Mouse (Mus musculus) embryonic fibroblast, embryonic 13.5 days (primary cell): ENCODE data around the gene Flywch2. TPM values are rescaled to one million over a fixed set of nuclear protein-coding genes. Genes with fewer than 3 reads are reported as not detected.

ENCODE experiments used
- H3K27ac ChIP-seq: 2 replicates; pipeline ENCODE4 v1.5.1; 2012; ENCODE audit warnings: low read length, control low read depth, inconsistent platforms; ENCODE audit not compliant: insufficient read depth
- H3K4me1 ChIP-seq: 2 replicates; pipeline ENCODE4 v1.6.1; 2011; ENCODE audit warnings: low read length; ENCODE audit not compliant: control insufficient read depth, insufficient read depth
- H3K4me3 ChIP-seq: 2 replicates; pipeline ENCODE4 v1.5.1; 2011; ENCODE audit warnings: mild to moderate bottlenecking, control low read depth, low read length; ENCODE audit not compliant: insufficient read depth
- CTCF ChIP-seq: IDR thresholded peaks from 2 replicates; pipeline ENCODE4 v1.5.1; 2011; ENCODE audit warnings: mild to moderate bottlenecking, control low read depth, low read length, moderate library complexity, borderline replicate concordance; ENCODE audit not compliant: insufficient read depth
- POLR2A ChIP-seq: IDR thresholded peaks from 2 replicates; pipeline ENCODE4 v1.6.1; 2011; ENCODE audit warnings: low read depth, mild to moderate bottlenecking, control low read depth, low read length, moderate library complexity
- polyA plus RNA-seq: library from polyadenylated mRNA; stranded (reverse); fragments of >200 nt; gene quantifications from 2 replicates; pipeline ENCODE4 v1.2.4, GENCODE M21; 2011; ENCODE audit warnings: low read depth; ENCODE audit not compliant: missing spikeins, insufficient read length

Gene Flywch2
- polyA plus RNA-seq, 1 experiment, result 2.8 TPM

DNA sequence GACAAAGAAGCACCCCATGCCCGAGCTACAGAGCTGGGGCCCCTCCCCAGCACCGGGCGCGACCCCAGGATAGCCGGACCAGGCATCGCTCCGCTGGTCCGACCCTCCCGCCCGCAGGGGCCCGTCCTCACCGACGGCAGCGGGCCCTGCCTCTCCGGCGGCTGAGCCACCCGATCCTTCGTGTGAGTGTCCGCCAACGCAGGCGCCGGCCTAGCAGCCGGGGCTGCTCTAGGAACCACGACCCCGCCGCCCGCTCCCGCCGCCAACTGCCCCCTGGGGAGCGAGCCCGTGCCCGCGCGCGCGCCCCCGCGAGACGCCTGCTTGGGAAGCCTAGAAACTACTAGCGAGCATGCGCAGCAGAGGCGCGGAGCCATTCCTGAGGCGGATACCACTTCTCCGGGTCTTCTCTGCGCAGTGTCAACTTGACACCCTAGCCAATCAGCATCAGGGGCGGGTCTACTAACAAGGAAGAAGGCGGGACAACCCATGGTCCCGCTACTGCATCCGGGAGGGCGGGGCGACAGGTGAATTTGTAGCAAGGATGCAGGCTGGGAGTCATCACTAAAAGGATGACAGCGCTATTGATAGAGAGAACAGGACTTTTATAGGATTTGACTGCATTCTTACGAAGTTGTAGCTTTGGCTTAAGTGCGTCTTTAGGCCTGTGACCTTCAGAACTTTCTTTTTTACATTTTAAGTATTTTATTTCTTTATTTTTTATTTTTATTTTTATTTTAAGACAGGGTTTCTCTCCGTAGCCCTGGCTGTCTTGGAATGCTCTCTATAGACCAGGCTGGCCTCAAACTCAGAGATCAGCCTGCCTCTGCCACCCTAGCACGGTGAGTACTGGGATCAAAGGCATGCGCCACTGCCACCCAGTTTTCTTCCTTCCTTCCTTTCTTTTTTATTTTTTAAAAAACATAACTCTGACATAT is 14.3 kb downstream of the Flywch2 start, which contains the start of gene Flywch1:
Flywch1 (minus strand) TSS at position 319 of the 935 bp plus-strand sequence.
- no peak for TF ChIP-seq CTCF
- peak; percentile 57 for TF ChIP-seq POLR2A

DNA sequence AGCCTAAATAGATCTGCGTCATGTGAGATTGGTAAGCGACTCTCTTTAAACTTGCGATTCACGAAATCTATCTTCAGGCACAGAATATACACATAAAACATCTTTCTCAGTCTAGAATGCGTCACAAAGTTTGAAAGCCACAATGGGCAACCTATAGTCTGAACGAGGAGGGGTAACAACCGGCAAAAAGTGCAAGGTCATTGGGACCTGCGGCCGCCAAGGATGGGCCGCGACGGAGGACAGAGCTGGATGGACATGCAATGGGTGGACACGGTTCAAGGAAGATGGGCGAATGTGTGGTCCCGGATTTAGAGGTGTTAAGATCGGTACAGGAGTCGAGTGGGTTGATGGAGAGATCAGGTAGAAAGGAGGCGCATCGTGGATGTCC is 15.0 kb downstream of the Flywch2 start:
- Histone ChIP-seq H3K4me3 (peak overlapping the region; percentile 85), H3K4me1 (peaks cover 2% of the 10 kb centered on the region; the same call in 1 of the 2 replicates), H3K27ac (peak overlapping the region; percentile 32)
- TF ChIP-seq CTCF (no peak), POLR2A (no peak; the same call in 1 of the 2 replicates)

More for the DNA sequence above, 14.3 kb downstream of the Flywch2 start, which contains the start of gene Flywch1:
- peak within 1 kb of the TSS; percentile 85 for H3K4me3 ChIP-seq
- peaks cover 2% of the 10 kb centered on the region; the same call in 1 of the 2 replicates for H3K4me1 ChIP-seq
- peak within 1 kb of the TSS; percentile 32 for H3K27ac ChIP-seq

DNA sequence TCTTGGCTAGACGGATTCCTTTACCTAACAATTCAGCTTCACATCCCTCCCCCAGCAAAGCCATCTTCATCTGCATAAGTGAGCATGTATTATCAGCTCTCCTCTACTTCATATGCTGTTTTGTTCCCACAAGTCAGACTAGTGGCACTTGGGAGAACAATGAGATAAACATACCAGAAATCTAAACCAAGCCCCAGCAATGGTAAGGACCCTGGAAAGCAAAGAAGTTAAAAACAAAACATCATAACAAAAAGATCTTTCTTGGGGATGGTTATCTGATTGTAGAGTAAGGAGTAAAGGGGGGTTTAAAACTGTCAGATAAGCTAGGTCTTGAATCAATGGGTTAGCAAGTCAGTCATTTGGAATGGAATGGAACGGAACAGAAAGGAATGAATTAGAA is 15.4 kb downstream of the Flywch2 start:
- TF ChIP-seq POLR2A (no peak), CTCF (no peak)
- peaks cover 2% of the 10 kb centered on the region; the same call in 1 of the 2 replicates for H3K4me1 ChIP-seq
- peak overlapping the region; percentile 85 for H3K4me3 ChIP-seq
- peak overlapping the region; percentile 32 for H3K27ac ChIP-seq

DNA sequence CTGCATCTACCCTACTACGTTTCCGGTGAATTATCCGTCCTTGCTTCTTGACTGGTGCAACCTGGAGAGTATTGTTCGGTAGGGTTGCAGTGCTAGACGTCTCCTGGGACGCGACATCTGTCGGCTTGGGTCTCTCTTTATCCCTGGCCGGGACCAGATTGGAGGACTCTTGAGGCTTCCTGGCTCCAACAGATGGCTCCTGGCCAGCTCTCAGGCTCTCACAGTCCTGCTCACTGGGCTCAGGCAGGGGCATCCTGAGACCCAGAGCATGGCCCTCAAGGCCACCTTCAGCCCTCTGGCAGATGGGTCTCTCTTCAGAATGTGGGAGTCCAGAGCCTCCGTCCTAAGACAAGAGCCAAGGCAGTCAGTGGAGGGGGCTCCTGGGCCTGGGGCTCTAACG is 22.9 kb downstream of the Flywch2 start:
- H3K4me1 ChIP-seq, result no peaks in the 10 kb centered on the region
- TF ChIP-seq CTCF (no peak), POLR2A (no peak)
- no peak overlapping the region for H3K27ac ChIP-seq
- H3K4me3 ChIP-seq, result no peak overlapping the region

DNA sequence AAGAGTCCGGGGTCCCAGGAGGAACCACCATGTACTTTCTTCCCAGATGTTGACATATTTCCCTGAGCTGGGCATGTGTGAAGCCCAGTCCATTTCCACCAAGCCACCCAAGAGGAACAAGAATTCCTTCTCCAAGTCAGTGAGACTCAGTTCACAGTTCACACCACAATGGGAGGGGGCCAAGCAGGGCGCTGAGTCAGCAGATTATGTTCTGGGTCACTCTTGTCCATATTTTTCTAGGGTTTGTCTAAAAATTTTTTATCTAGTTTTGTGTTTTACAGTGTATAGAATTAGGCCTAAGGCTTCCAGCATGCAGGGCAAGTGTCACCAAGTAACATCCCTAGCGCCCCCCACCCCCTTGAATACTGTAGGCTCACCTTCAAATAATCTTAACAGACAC is 24.7 kb downstream of the Flywch2 start:
- no peak overlapping the region for H3K27ac ChIP-seq
- no peaks in the 10 kb centered on the region for H3K4me1 ChIP-seq
- no peak overlapping the region for H3K4me3 ChIP-seq
- TF ChIP-seq CTCF (no peak), POLR2A (no peak)

DNA sequence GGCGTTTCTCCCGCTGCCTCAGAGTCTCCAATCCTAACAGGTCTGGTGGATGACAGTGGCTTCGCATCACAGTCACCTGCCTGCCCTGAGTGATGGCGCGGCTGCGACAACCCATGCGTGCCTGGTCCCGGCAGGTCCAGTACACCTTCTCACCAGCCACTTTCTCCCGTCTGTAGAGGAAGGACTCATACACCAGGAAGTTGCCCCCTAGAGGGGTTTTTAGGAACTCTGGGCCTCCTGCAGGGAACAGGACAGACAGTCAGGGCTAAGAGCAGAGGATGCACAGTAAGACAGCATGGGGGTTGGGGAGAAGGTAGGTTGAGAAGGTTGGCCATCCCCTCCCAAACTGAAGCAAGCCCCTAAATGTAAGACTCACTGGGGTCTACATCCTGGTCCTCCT is 25.6 kb downstream of the Flywch2 start:
- H3K4me3 ChIP-seq, result no peak overlapping the region
- H3K4me1 ChIP-seq, result no peaks in the 10 kb centered on the region
- H3K27ac ChIP-seq, result no peak overlapping the region
- no peak for TF ChIP-seq CTCF
- TF ChIP-seq POLR2A, result no peak

DNA sequence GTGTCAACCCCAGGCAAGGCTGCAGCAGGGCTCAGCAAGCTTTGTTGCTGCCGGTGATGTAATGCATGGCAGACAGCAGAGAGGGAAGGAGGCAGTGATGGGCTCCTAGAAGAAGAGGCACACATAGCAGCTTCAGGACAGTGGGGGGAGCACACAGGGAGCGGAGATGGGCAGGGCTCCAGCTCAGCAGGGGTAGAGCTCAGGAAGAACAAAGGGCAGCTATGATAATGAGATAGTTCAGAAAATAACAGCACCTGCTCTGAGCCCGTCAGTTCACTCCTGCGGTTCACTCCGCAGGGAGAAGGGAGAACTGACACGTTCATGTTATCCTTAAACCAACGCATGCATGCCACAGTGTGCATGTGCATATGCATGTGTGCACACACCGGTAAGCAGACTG is 27.1 kb downstream of the Flywch2 start:
- H3K4me3 ChIP-seq, result no peak overlapping the region
- TF ChIP-seq CTCF, result no peak
- TF ChIP-seq POLR2A, result no peak
- H3K27ac ChIP-seq, result no peak overlapping the region
- H3K4me1 ChIP-seq, result no peaks in the 10 kb centered on the region

DNA sequence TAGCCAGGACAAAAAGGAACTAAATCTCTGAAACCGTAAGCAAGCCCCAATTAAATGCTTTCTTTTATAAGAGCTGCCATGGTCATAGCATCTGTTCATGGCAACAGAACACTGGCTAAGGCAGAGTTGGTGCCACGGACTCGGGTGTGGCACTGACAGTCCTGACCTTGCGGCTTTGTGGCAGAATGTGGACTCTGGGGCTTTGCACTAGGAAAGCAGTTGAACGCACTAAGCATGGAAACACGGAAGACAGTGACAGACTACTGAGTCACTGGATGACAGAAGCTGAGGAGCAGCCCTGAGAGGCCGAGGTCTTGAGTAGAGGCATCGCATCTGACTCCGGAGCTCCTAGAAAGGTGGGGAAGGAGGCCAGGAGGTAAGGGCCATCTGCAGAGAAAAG is 28.3 kb downstream of the Flywch2 start:
- H3K4me3 ChIP-seq, result no peak overlapping the region
- H3K27ac ChIP-seq, result no peak overlapping the region
- no peaks in the 10 kb centered on the region for H3K4me1 ChIP-seq
- TF ChIP-seq CTCF, result no peak
- no peak for TF ChIP-seq POLR2A

DNA sequence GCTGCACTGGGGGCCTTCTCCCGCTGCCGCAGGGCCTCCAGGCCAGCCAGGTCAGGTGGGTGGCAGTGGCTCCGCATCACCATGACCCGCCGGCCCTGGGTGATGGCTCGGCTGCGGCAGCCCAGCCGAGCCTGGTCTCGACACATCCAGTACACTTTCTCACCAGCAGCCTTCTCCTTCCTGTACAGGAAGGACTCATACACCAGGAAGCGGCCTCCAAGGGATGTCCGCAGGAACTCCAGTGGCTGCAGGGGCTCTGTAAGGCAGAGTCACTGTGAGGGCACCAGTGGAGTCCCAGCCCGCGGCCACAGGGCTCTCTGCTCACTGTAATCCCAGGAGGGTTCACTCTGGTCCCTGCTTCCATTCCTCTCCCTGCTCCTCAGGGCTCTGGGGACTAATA is 30.2 kb downstream of the Flywch2 start:
- Histone ChIP-seq H3K27ac (no peak overlapping the region), H3K4me1 (no peaks in the 10 kb centered on the region), H3K4me3 (no peak overlapping the region)
- TF ChIP-seq POLR2A (no peak), CTCF (no peak)
